Mouse (Mus musculus) urinary bladder, postnatal 4 days (tissue): ENCODE measurements around the gene Gm20547.

ENCODE experiments used
- DNase-seq, 2 experiments: peaks; one replicate each; pipeline ENCODE4 v3.0.0; 2021 to 2022; ENCODE audit warnings: low spot score in 2 of 2

Gene Gm20547

DNA sequence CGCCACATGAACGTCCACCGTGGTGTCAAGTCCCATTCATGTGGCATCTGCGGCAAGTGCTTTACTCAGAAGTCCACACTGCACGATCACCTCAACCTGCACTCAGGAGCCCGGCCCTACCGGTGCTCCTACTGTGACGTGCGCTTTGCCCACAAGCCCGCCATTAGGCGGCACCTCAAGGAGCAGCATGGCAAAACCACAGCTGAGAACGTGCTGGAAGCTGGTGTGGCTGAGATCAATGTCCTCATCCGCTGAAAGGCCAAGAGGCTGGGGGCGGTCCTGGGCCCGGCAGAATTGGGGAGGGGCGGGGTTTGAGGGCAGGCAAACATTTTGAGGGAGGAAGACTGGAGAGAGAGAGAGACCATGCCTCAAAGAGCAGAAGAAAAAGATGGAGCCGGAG, 14.5 kb upstream of the Gm20547 start:
- no peak for DNase-seq

DNA sequence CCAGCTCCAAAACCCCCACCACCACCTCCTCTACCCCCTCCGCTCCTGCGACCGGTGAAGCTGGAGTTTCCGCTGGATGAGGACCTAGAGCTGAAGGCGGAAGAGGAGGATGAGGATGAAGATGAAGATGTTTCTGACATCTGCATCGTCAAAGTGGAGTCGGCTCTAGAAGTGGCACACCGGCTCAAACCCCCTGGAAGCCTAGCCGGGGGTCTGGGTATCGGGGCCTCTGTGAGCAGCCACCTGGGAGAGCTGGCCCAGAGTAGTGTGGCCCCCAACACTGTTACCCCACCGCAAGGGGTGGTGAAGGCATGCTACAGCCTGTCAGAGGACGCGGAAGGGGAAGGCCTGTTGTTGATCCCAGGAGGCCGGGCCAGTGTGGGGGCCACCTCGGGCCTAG, 13.9 kb upstream of the Gm20547 start:
- DNase-seq: no peak

DNA sequence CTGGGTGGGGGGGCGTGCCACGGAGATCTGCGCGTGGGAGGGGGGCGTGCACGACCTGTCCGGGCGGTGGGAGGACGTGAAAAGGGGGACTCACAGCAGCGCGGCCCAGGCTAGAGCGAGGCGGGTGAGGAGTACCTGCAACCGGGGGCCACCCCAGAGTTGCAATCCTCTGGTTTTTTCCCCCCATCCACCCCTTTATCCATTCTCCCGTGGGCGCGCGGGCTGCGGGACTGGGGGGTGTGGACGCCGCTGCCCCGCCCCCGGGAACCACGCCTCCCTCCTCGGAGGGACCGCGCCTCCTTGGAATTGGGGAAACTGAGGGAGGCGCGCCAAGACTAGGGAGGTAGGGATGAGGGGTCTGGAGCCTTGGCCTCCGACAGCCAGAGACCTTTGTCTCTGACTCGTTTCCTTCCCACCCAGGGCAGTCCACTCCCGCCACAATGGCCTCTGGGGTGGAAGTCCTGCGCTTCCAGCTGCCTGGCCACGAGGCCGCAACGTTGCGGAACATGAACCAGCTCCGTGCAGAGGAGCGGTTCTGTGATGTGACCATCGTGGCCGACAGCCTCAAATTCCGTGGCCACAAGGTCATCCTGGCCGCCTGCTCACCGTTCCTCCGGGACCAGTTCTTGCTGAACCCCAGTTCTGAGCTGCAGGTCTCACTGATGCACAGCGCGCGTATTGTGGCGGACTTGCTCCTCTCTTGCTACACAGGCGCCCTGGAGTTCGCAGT, 13.1 kb upstream of the Gm20547 start:
- DNase-seq: peak in 1 of 2 experiments; percentile 59

DNA sequence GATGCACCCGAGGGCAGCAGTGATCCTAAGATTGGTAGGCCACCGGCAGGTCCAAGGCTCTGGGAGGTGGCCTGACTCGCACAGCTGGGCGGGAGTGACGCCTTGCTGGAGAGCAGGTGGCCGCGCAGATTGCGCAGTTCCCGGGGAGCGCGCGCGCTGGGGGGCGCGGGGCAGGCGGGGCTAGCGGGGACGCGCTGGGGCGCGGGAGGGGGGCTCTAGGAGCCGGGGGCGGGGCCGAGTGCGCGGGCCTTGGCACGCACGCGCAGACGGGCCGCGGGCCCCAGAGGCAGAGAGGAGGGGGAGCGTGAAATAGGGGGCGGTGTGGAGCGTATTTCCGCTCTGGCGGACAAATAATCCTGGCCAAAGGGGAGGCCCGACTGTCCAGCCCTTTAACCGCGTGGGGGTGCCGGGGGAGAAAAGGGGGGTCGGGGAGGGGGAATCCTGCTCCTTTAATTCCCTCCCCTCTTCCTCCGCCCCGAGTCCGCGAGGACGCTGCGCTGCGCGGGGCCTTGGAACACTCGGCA, 12.3 kb upstream of the Gm20547 start:
- DNase-seq: peak; percentile 96

DNA sequence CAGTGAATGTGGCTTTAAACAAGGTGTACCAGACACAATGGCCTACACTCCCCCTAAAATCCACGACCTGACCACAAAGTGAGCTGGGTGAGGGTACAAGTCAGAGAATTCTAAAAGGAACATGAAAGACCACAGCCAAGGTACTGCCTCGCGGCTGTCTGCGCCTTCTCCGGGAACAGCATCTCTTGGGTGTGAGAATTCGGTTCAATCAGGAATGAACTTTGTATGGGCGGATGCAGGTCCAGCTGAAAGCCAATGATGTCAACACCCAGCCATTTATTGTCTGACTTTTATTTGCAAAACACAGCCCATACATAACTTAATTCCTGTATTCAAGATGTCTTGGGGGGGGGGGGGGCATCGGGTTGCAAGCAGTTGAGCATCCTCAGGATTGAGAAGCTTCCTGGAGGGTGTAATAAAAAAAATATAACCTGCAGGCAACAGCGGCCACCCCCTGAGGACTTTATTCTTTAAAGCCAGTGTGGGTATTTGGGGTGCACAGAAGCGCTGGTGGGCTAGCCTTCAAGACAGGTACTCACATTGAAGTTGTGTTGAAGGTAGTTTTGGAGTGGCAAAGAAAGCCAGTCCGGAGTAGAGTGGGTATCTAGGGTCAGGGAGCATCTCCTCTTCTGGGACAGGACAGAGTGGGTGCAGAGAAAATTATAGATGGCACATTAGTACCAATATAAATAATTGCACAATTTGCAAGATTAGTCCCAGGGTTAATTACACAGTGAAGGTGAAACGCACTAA, 11.4 kb upstream of the Gm20547 start:
- no peak for DNase-seq

DNA sequence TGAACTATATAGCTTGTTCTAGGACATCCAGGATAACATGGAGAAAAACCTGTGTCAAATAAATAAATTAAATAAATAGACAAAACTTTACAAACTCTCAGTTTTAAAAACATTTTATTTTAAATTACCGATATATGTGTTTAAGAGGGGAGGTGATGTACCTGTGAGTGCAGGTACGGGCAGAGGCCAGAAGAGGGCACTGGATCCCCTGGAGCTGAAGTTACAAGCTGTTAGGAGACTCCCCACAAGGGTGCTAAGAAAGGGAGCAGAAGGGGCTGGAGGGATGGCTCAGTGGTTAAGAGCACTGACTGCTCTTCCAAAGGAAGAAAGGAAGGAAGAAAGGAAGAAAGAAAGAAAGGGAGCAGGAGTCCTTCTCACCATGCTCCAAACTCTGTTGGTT, 9.5 kb upstream of the Gm20547 start:
- no peak for DNase-seq

DNA sequence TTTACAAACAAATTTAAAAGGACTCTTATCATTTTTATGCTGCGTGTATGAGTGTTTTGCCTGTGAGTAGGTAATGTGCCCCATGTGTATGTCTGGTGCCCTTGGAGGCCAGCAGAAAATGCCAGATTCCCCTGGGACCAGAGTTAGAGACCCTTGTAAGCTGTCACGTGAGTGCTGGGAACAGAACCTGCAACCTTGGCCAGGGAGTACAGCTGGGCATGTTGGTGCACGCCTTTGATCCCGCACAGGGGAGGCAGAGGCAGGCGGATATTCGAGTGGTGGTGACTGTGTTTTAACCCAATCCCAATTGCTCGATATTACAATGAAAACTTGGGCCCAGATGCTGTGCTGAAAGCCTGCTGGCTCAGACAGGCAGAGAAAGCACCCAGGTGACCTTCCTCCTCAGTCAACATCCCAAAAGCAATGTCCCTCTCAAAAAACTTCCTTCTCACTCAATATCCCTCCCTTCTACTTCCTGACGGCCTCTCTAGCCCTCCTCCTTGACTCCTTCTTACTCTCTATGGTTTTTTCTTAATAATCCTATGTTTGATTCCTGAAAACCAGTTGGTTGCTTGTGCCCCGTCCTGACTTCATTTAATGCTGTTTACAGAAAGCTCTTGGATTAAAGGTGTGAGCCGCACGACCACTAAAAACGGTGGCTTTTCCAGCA, 8.4 kb upstream of the Gm20547 start:
- no peak for DNase-seq

DNA sequence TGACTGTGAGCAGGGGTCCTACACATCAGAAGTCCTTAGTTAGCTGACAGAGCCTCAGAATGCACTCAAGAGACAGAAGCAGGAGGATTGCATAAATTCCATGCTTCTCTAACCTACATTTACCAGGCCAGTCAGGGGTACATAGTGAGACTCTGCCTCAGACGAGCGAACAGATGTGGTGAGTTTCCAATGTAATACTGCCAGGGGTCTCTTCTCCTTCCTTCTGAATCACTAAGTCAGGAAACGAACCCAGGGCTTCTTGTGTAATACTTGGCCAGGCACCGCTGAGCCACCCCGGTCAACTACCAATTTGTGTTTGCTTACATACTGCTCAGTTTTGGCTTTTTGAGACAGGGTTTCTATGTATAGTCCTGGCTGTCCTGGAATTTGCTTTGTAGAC, 6.1 kb upstream of the Gm20547 start:
- no peak for DNase-seq

DNA sequence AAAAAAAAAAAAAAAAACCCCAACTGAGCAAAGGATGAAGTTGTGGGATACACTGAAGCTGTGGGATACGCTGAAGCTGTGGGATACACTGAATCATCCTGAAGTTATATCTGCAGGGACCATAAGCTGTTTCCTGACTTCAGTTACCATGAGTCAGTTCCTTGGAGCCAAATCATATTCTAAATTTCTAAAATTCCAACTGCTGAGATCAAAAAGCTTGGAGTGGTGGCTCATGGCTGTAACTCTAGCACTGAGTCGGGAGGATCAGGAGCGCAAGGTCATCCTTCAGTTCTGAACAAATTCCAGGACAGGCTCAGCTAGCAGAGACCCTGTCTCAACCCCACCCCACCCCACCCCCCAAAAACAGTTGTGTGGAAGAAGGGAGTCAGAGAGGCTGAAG, 3.8 kb upstream of the Gm20547 start:
- no peak for DNase-seq

DNA sequence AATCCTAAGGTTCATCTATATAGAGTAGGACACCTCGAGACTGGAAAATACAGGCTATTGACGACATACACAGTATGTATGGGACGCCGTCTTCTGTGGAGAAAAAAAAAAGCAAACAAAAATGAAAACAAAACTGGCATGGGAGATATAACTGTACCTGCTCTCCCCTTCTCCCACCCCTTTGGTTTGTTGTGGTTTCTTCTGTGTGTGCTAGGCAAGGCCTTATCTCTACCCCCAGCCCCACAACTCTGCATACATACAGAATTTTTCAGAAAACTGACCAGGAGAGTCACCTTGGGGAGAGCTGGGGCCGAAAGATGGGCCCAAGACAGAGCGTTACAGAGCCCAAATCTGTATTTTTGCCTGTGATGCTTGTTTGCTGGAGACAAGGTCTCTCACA, 2.9 kb upstream of the Gm20547 start:
- no peak for DNase-seq

DNA sequence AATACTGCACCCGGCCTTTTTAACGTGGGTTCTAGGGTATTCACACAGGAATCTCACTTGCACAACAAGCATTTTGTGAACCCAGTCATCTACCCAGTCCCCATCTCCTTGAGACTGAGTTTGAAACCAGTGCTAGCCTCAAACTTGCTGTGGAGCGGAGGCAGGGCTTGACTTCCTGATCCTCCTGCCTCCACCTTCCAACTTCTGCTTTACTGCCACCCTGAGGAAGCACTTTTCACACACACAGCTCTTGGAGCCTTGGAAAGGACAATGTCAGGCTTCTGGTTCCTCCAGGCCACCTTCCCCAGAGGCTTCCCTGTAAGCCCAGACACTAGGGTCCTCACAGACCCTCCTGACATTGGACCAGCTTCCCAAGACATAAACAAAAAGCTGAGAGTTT, 1.5 kb upstream of the Gm20547 start:
- DNase-seq: no peak

DNA sequence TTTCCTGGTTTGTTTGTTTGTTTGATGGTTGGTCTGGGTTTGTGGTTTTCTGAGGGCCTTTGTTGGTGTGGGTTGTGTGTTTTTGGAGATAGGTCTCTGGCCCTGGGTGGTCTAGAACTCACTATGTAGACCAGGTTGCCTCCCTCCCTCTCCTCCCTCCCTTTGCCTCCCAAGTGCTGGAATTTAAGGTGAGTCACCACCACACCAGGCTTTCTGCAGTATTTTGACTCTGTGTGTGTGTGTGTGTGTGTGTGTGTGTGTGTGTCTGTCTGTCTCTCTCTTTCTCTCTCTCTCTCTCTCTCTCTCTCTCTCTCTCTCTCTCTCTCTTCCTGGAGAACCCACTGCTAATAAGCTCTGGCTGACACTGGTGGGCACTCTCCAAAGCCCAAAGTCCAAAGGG, 676 bp downstream of the Gm20547 start:
- no peak for DNase-seq

DNA sequence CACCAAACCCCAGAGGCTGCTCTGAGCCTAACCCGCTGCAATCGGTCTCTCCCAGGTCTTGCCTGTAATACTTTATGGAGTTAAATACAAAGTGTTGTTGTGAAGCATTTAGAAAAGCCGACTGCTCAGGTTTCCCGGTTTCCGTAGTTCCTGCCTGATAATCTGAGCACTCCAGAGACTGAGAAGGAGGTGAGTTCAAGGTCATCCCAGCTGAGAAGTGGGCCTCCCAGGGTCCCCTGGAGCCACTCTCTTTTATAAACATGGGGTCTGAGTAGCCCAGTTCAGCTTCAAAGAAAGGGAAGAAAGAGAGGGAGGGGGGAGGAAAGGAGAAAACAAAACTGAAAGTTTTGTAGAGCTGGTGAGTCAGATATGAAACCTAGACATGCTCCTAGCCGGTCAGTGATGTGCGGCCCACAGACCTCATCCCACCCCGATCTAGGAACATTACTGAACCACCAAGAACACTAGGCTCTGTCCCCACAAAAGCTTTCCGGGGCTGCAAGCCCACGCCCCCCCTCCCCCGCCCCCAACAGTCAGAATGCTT, 2.4 kb downstream of the Gm20547 start, which contains the start of gene Zbtb12:
Gene Zbtb12 (plus strand): TSS at position 148 of the 544 bp plus-strand sequence.
- DNase-seq: no peak

DNA sequence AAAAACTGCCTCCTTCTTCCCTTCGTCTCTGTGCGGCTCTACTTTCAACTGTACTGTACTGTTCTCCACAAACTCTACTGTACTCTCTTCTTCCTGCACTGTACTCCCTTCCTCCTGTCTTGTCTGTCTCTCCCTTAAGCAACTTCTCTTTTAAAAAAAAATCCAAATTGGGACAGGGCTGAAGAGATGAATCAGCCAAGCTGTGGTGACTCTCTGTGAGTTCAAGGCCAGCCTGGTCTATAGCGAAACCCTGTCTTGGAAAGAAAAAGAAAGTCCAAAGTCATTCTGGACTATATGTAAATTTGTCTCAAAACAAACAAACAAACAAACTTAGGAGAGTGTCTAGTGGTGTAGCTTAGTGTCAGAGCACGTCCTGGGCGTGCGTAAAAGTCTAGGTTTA, 7.5 kb downstream of the Gm20547 start:
- no peak for DNase-seq

DNA sequence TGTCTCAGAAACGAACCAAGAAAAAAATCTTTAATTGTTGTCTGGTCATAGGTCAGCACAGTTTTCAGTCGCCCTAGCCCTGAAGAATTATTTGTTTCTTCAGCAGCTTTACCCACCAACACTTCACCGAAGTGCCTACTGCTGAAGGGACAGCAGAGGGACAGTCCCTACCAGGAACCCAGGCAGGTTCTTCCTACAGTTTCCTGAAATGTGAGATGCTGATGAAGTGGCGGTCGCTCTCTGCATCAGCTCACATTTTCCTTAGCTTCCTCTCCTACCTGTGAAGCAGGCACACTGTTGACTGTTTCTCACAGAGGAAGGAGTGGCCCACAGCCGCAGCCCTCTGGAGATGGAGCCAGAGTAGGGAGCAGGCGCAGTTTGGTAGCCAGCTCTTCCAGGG, 15.9 kb downstream of the Gm20547 start:
- no peak for DNase-seq

DNA sequence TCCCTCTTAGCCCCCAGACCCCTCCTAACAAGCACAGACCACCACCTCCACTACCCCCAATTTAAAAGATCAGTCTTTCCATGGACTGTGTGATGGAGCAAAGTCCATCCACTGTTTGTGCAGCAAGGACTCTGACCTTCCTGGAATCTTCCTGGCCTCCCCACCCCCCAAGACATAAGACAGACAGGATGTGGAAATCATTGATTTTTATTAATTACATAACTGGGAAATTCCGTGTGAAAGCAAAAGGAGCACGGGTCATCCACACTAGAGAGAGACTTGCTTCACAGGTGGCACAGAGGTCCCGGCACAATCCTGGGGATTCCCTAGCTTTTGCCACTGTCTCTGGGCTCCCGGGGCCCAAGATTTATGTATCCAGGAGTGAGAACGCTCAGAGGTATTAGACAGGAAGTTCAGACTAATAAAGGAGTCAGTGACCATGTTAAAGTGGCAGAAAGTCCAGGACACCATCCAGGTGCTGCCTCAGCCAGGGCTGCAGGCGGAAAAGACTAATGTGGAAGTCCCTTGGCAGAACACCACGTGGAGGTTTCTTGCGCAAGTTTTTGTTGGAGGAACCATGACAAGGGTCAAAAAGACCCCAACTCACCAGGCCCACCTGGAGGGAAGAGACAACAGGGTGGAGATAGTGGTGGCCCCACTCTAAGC, 19.3 kb downstream of the Gm20547 start, which contains the start of gene Cfb:
Gene Cfb (minus strand): TSS at position 103 of the 666 bp plus-strand sequence.
- DNase-seq: no peak

DNA sequence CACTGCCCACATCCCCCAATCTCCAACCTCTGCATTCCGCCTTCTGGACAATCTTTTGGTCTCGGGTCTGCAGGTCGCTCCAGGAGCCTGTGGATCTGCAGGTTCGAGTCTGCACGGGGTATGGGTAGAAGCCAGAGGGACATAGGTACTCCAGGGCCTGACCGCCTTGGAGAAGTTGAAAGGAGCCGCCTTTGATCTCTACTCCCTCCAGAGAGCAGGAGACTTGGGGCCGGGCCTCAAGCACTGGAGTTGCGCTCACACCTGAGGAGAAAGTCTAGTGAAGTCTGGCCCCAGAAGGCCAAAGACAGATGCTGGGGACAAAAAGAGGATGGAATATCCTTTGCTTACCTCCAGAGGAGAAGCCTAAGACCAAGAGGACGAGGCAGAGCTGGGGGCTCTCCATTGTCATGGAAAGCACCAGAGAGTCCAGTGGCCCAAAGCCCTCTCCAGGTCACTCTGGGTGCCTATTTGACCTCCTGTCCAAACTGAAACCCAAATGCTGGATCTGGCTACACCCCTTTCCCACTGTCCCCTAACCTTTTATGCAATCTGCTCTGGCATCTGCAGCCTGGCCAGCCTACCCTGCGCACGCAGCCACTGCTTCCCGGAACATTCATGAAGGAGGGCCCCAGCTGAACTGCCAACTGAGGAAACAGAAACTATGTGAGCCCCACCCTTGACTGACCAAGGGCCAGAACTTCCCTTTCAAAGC, 20.0 kb downstream of the Gm20547 start:
- no peak for DNase-seq

DNA sequence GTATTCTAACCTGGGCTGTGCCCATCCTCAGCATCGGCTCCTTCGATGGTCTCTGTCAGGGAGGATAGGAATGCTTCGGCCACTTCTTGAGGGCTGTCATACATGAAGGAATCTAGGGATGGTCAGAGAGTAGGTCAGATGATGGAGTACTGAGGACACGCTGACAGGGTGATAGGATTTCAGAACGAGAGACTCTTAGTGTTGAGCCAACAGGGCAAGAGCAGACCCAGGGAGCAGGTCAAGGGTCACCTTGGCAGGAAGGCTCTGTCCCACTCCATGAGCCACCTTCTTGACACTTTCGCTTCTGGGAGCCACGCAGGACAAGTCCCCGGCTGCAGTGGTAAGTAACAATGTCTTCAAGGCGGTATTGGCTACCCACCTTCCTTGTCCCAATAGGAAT, 21.3 kb downstream of the Gm20547 start:
- DNase-seq: no peak

DNA sequence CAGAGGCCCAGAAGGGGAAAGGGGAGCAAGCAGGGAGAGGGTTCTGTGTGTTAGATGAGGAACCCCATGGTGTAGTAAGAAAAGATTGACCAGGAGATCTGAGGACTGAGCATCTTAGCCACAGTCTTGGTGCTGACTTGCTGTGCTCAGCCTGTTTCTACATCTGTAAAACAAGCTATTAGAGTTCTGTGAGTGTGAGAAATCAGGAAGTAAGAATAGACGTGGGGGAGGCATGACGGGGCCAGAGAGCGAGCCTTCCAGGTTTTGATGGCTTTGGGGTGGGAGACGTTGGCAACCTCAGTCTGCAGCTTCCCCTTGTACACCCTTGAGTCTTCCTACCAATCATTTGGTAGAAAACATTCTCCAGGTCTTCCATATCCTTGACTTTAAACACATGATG, 23.2 kb downstream of the Gm20547 start:
- no peak for DNase-seq

DNA sequence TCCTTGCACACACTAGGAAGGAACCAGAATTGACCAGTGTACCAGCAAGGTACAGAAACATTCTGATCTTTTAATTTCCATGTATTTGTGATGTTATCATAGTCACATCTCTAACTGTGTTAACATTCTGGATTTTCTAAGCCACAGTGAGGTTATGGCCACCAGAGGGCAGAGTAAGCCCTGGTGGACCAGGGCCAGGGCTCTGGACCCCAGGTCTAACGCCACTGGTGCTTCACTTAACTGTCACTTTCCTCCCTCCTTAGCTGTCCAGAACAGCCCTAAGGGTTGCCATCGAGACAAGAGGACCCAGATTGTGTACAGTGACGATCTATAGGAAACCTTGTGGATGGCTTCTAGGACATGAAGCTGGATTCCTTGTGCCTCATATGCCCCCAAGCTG, 26.0 kb downstream of the Gm20547 start:
- no peak for DNase-seq

DNA sequence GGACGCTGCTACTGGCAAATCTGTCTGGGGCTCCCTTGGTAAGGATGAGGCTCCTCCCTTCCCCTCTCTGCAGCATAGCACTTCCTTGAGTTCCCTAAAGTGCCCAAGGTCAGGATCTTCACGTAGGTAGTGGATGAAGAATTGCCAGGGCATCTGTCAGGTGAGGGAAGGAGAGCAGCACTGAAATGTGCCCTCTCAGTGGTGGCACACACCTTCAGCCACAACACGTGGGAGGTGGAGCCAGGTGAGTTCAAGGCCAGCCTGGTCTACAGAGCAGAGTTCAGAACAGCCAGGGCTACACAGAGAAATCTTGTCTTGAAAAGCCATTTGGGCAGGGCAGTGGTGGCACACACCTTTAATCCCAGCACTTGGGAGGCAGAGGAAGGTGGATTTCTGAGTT, 27.1 kb downstream of the Gm20547 start:
- DNase-seq: no peak
